Mouse (Mus musculus): ENCODE data around the gene Atp2b2. TPM values are rescaled to one million over a fixed set of nuclear protein-coding genes. Genes with fewer than 3 reads are reported as not detected.

Gene Atp2b2
- total RNA-seq, 1 experiment from 2014 or later = not detected

GRCm38 (mm10) chr6:114023794-114024193, 18.6 kb downstream of the Atp2b2 start:
- ATAC-seq (replicated peaks; ENCODE audit: insufficient number of reproducible peaks, low FRiP score, low TSS enrichment, poor library complexity, severe bottlenecking) = no peak

GRCm38 (mm10) chr6:114022104-114022503, 20.3 kb downstream of the Atp2b2 start:
- ATAC-seq (replicated peaks; ENCODE audit: insufficient number of reproducible peaks, low FRiP score, low TSS enrichment, poor library complexity, severe bottlenecking) = no peak

GRCm38 (mm10) chr6:114013801-114014200, 28.6 kb downstream of the Atp2b2 start:
- no peak for ATAC-seq (replicated peaks; ENCODE audit: insufficient number of reproducible peaks, low FRiP score, low TSS enrichment, poor library complexity, severe bottlenecking)

- ATAC-seq (replicated peaks; ENCODE audit: insufficient number of reproducible peaks, low FRiP score, low TSS enrichment, poor library complexity, severe bottlenecking) = no peak
Observed at GRCm38 (mm10) chr6:114012834-114013233, 29.6 kb downstream of the Atp2b2 start.

- no peak for ATAC-seq (replicated peaks; ENCODE audit: insufficient number of reproducible peaks, low FRiP score, low TSS enrichment, poor library complexity, severe bottlenecking)
Observed at GRCm38 (mm10) chr6:114011976-114012375, 30.4 kb downstream of the Atp2b2 start.

- no peak for ATAC-seq (replicated peaks; ENCODE audit: insufficient number of reproducible peaks, low FRiP score, low TSS enrichment, poor library complexity, severe bottlenecking)
Observed at GRCm38 (mm10) chr6:114003796-114004195, 38.6 kb downstream of the Atp2b2 start.

- ATAC-seq (replicated peaks; ENCODE audit: insufficient number of reproducible peaks, low FRiP score, low TSS enrichment, poor library complexity, severe bottlenecking) = no peak
Observed at GRCm38 (mm10) chr6:114000928-114001327, 41.5 kb downstream of the Atp2b2 start.

GRCm38 (mm10) chr6:114000304-114000703, 42.1 kb downstream of the Atp2b2 start:
- no peak for ATAC-seq (replicated peaks; ENCODE audit: insufficient number of reproducible peaks, low FRiP score, low TSS enrichment, poor library complexity, severe bottlenecking)

GRCm38 (mm10) chr6:113998413-113998812, 44.0 kb downstream of the Atp2b2 start:
- no peak for ATAC-seq (replicated peaks; ENCODE audit: insufficient number of reproducible peaks, low FRiP score, low TSS enrichment, poor library complexity, severe bottlenecking)

- ATAC-seq (replicated peaks; ENCODE audit: insufficient number of reproducible peaks, low FRiP score, low TSS enrichment, poor library complexity, severe bottlenecking) = no peak
Observed at GRCm38 (mm10) chr6:113994176-113994575, 48.2 kb downstream of the Atp2b2 start.

- no peak for ATAC-seq (replicated peaks; ENCODE audit: insufficient number of reproducible peaks, low FRiP score, low TSS enrichment, poor library complexity, severe bottlenecking)
Observed at GRCm38 (mm10) chr6:113992101-113992500, 50.3 kb downstream of the Atp2b2 start.

- no peak for ATAC-seq (replicated peaks; ENCODE audit: insufficient number of reproducible peaks, low FRiP score, low TSS enrichment, poor library complexity, severe bottlenecking)
Observed at GRCm38 (mm10) chr6:113991482-113991881, 50.9 kb downstream of the Atp2b2 start.

- no peak for ATAC-seq (replicated peaks; ENCODE audit: insufficient number of reproducible peaks, low FRiP score, low TSS enrichment, poor library complexity, severe bottlenecking)
Observed at GRCm38 (mm10) chr6:113990044-113990443, 52.4 kb downstream of the Atp2b2 start.

- ATAC-seq (replicated peaks; ENCODE audit: insufficient number of reproducible peaks, low FRiP score, low TSS enrichment, poor library complexity, severe bottlenecking) = no peak
Observed at GRCm38 (mm10) chr6:113988521-113988920, 53.9 kb downstream of the Atp2b2 start.

GRCm38 (mm10) chr6:113986671-113987070, 55.7 kb downstream of the Atp2b2 start:
- no peak for ATAC-seq (replicated peaks; ENCODE audit: insufficient number of reproducible peaks, low FRiP score, low TSS enrichment, poor library complexity, severe bottlenecking)

- ATAC-seq (replicated peaks; ENCODE audit: insufficient number of reproducible peaks, low FRiP score, low TSS enrichment, poor library complexity, severe bottlenecking) = no peak
Observed at GRCm38 (mm10) chr6:113978673-113979072, 63.7 kb downstream of the Atp2b2 start.

- ATAC-seq (replicated peaks; ENCODE audit: insufficient number of reproducible peaks, low FRiP score, low TSS enrichment, poor library complexity, severe bottlenecking) = no peak
Observed at GRCm38 (mm10) chr6:113978091-113978650, 64.2 kb downstream of the Atp2b2 start.

GRCm38 (mm10) chr6:113970900-113971299, 71.5 kb downstream of the Atp2b2 start:
- no peak for ATAC-seq (replicated peaks; ENCODE audit: insufficient number of reproducible peaks, low FRiP score, low TSS enrichment, poor library complexity, severe bottlenecking)

GRCm38 (mm10) chr6:113970464-113970863, 71.9 kb downstream of the Atp2b2 start:
- no peak for ATAC-seq (replicated peaks; ENCODE audit: insufficient number of reproducible peaks, low FRiP score, low TSS enrichment, poor library complexity, severe bottlenecking)

- ATAC-seq (replicated peaks; ENCODE audit: insufficient number of reproducible peaks, low FRiP score, low TSS enrichment, poor library complexity, severe bottlenecking) = no peak
Observed at GRCm38 (mm10) chr6:113969751-113970150, 72.7 kb downstream of the Atp2b2 start.

GRCm38 (mm10) chr6:113962811-113963210, 79.6 kb downstream of the Atp2b2 start:
- no peak for ATAC-seq (replicated peaks; ENCODE audit: insufficient number of reproducible peaks, low FRiP score, low TSS enrichment, poor library complexity, severe bottlenecking)

Measured in monocyte, adult 5-6 weeks (primary cell).